Mouse (Mus musculus) myocyte (in vitro differentiated cells): ENCODE data around the gene Foxc2.
"Not testable (repeated sequence)": the region's sequence is repeated elsewhere in the genome, so short reads cannot be mapped to it uniquely, and the experiment has no call there.

Experiments
- MYOG ChIP-seq, 3 experiments: IDR thresholded peaks; one replicate each; pipeline ENCODE4 v1.6.1; 2011; ENCODE audit warnings: control low read depth in 2 of 3, low read depth in 2 of 3, mild to moderate bottlenecking in 2 of 3; ENCODE audit not compliant: insufficient read length in 2 of 3, control insufficient read depth in 1 of 3, insufficient read depth in 1 of 3
- POLR2A ChIP-seq: IDR thresholded peaks from one replicate; pipeline ENCODE4 v1.6.1; 2011; ENCODE audit warnings: low read depth, mild to moderate bottlenecking, control low read depth, moderate library complexity; ENCODE audit not compliant: insufficient read length
- POLR2AphosphoS2 ChIP-seq: IDR thresholded peaks from one replicate; pipeline ENCODE4 v1.6.1; 2011; ENCODE audit warnings: low read depth, control low read depth; ENCODE audit not compliant: insufficient read length
- REST ChIP-seq: IDR thresholded peaks from one replicate; pipeline ENCODE4 v1.6.1; 2011; ENCODE audit warnings: mild to moderate bottlenecking, control low read depth, moderate library complexity; ENCODE audit not compliant: insufficient read depth, insufficient read length
- TCF12 ChIP-seq: IDR thresholded peaks from one replicate; pipeline ENCODE4 v1.6.1; 2011; ENCODE audit warnings: mild to moderate bottlenecking, control low read depth; ENCODE audit not compliant: poor library complexity, insufficient read depth, severe bottlenecking
- USF1 ChIP-seq: IDR thresholded peaks from one replicate; pipeline ENCODE4 v1.6.1; 2011; ENCODE audit warnings: low read depth, mild to moderate bottlenecking, control low read depth, moderate library complexity

- not testable (repeated sequence) for TF ChIP-seq POLR2A; MYOG (IDR thresholded peaks at IDR 0.05; ENCODE audit: control insufficient read depth in 1 of 3, insufficient read depth in 1 of 3, insufficient read length in 2 of 3, low read depth in 2 of 3); TCF12; REST; USF1; POLR2AphosphoS2
These were observed 29.6 kb downstream of the Foxc2 start for GRCm38 (mm10) chr8:121145457-121146134.
